Mouse (Mus musculus) mouse embryonic stem cell (cell line): ENCODE measurements around the gene Ddx46.

Source experiments
- in situ Hi-C, 2 experiments: fragments of 300-500 bp; cut with MboI; formaldehyde crosslinking; loops; 1 replicate in 1 of 2; 3 replicates in 1 of 2; pipeline ENCODE4 v1.14.3; 2019 to 2020; ENCODE audit warnings: low sequenced_read_pairs in 2 of 2, low pct_unique_long_range_greater_than_20kb in 1 of 2, mixed read lengths in 1 of 2; ENCODE audit not compliant: unreplicated experiment in 1 of 2

Ddx46 gene

GRCm38 (mm10) chr13:55704301-55704700 is 69.5 kb downstream of the Ddx46 start:
- in situ Hi-C loops = no loop called here

- in situ Hi-C loops = loop anchor here in 1 of 2 experiments (10.0 kb wide), 1 partner anchor 252 kb away; no protein-coding TSS in a partner anchor
Measured at GRCm38 (mm10) chr13:55712846-55713245, 78.0 kb downstream of the Ddx46 start.

DNA sequence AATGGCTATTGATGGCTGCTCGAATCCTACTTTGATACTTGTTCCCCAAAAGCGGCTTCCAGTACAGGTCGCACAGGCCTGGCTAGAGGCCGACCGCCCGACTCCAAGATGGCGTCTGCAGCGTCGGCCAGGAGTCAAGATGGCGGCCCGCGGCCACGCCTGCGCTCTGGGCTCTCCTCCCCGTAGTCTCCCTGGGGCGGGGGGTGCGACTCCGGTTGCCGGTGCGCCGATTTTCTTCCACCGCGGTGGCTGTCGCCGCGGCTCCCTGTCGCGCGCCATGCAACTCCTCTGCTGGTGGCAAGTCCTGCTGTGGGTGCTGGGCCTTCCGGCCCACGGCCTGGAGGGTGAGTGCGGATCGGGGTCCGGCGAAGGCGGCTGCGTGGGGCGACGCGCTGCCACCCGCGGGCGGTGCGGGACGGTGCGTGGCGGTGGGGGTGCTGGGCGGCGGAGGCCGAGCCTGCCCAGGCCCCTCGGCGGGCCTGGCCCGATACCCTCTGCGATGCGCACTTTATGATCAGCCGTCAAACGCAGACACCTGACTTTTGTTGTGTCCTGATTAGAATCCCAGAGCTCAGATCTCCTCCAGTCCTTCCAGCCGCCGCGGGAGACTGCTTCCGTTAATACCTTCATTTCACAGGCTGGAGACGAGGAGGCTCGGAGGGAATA is 79.8 kb downstream of the Ddx46 start, which contains the start of gene Txndc15:
Txndc15 (plus strand) TSS at position 150 of the 666 bp plus-strand sequence.
- in situ Hi-C loops = loop anchor here in 1 of 2 experiments (10.0 kb wide), 1 partner anchor 250 kb away; no protein-coding TSS in a partner anchor

GRCm38 (mm10) chr13:55715167-55715512 is 80.3 kb downstream of the Ddx46 start:
- in situ Hi-C loops = loop anchor here in 1 of 2 experiments (10.0 kb wide), 1 partner anchor 250 kb away; no protein-coding TSS in a partner anchor

- in situ Hi-C loops = loop anchor here in 1 of 2 experiments (10.0 kb wide), 1 partner anchor 249 kb away; no protein-coding TSS in a partner anchor
Measured at GRCm38 (mm10) chr13:55715908-55716510, 81.2 kb downstream of the Ddx46 start.

DNA sequence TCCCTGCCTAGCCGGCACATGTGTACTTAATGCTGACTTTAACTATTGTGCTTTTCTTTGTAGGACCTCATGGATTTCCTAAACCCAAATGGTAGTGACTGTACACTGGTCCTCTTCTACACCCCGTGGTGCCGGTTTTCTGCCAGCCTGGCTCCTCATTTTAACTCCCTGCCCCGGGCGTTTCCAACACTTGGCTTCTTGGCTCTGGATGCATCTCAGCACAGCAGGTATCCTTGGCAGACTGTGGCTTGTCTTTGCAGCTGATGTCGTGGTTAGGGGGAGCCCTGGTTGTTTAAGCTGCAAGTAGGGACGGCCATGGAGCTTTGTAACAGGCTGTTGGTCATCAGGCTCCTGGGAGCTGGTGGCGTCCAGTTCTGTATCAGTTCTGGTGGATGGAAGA is 86.7 kb downstream of the Ddx46 start:
- in situ Hi-C loops = no loop called here

GRCm38 (mm10) chr13:55721995-55722394 is 87.2 kb downstream of the Ddx46 start:
- in situ Hi-C loops = no loop called here

GRCm38 (mm10) chr13:55726598-55727119 is 91.8 kb downstream of the Ddx46 start:
- in situ Hi-C loops = no loop called here

DNA sequence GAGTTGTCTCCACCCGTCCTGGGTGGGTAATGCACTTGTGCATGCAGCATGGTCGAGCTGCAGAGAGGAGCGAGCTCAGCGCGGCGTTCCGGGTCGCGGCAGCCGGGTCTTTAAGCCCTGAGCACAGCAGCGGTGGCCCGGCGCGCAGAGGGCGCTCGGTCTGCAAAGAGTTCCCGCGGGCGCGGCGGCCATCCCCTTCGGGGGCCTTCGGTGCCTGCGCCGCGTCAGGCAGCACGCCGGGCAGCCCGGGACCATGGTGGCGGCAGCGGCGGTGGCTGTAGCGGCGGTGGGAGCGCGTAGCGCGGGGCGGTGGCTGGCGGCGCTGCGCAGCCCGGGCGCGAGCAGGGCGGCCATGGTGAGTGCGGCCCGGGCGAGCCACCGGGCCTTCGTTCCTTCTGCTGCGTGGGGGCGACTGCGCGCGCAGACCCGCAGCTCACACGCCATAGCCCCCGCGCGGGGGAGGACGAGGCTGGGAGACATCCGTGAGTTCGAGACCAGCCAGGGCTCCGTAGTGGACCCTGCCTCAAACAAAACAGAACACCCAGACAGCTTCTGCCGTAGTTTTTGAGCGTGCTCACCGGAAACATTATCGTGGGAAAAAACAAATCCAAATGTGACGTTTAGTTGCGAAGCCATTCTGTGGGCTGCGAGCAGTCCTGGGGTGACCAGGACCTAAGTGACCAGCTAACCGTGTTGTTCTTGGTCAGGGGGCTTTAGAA is 92.5 kb downstream of the Ddx46 start, which contains the start of gene Pcbd2:
Pcbd2 (plus strand) TSS at position 249 of the 719 bp plus-strand sequence.
- in situ Hi-C loops = no loop called here

DNA sequence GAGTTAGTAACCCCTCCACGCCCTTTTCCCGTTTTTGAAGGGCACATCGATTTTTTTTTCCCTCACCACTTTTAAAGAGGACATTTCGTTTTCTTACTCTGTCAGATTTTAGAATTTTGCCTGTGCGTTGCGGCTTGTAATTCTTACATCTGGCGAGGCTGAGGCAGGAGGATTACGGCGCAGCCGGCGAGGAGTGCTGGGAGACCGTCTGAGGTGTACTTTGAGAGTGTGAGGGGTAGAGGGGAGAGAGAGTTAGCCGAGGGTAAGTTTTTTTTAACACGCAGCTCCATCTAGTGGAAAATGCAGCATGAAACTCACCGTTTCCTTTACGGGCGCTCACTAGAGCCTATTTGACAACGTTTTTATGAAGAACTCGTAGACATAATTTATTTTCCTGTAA is 93.0 kb downstream of the Ddx46 start:
- in situ Hi-C loops = no loop called here

DNA sequence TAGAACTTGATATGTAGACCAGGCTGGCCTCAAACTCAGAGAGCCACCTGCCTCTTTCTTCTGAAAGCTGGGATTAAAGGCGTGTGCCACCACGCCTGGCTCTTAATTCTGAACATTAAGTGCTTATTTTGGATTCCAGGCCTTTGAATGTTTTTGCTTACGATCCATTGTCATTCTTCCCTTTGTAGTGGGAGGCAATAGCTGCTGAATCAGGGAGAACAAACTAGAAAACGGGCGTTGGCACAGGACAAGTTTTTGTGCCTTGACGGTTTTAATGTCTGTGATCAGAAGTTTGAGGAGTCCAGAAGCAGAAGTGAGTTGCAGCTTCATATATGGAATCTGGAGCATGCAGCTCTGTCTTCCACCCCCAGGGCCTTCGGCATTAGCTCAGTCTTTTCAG is 95.9 kb downstream of the Ddx46 start:
- in situ Hi-C loops = no loop called here
